Mouse (Mus musculus) MN1 (cell line): ENCODE measurements at regions not wholly inside any gene's neighbourhood (a gene's known extent, or its start where the extent isn't known, plus 50 kb on each side); places are given as distances from the start of the nearest gene placed in this dataset.
"Not testable (repeated sequence)": the region's sequence is repeated elsewhere in the genome, so short reads cannot be mapped to it uniquely, and the experiment has no call there.

Source experiments
- DNase-seq: peaks from one replicate; pipeline ENCODE4 v3.0.0-alpha.2; 2016; ENCODE audit warnings: low spot score

DNA sequence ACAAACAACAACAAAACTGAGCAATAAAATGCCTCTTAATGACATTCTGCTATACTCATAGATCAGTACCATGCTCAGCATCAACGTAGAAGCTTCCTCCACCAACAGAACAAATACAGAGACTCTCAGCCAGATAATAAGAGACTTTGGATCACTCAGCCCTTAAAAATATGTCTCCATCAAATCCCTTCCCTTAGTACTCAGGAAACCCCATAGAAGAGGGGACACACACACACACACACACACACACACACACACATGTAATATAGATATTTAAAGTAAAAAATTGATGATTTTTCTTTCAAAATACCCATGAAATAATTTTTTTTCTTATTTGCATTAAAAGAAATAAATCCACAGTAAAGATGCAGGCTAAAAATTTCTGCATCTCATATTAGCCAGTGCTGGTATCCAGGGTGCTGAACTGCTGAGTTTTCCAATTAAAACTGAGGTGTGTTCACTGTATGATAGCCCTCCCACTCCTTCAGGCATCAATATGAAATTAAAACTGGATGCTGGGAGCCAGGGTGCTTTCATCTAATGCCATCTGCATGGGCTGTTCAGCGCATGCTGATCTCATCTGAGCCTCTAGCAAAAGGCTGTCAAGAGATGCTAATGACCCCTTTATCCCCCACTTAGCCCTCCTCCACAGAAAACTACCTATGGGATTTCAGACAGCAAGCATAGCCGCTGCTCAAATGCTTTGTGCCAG, 321.0 kb downstream of the Tm4sf1 start:
- no peak for DNase-seq

DNA sequence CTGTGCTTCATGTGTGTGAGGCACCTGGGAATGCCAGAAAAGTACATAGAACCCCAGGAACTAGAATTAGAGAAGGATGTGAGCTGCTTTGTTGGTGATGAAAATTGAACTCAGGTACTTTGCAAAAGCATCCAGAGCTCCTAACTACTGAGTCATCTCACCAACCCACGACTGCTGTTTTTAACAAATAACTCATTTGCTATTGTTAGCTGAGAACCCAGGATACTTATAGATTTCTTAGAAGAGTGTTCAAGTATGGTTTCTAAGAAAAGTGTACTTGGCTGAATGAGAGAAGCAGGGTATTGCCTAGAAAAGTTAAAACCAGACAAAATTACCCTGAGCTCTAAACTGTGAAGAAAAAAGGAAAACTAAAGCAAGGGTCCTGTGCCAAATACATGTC, 335.8 kb downstream of the Tm4sf1 start:
- DNase-seq, result no peak

DNA sequence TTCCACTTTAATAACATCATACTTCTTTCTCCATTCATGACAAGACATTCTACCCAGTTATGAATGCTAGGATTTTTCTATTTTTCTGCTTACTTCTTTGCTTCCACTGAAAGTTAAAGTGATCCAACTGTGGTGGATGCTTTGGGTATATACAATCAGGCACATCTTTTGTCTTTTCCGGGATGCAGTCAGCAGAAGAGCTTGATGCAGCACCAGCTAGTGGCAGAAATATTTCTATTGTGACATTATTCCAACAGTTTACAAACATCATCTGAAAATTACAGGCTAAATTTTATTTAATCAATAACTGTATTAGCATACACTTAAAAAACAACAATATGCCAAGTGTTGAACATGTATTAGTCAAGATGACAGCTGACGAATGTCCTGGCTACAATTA, 336.3 kb downstream of the Tm4sf1 start:
- DNase-seq, result no peak

DNA sequence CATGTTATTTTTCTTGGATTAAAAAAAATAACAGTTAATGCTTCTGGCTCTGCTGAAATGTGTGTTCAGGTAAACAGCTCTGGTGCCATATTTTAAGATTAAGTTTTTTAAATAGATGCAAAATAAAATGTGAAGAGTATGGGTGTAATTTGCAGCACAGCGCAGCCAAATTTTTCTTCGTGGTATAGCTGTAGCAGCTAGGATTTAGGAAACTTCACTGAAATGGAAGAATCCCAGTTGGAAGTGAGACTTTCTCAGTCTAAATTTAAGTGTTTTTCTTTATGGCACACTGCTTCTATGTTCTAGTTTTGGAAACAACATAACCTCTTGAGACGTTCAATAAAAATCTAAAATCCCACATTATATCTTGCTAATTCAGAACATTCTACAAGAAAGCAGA, 337.6 kb downstream of the Tm4sf1 start:
- DNase-seq, result no peak

DNA sequence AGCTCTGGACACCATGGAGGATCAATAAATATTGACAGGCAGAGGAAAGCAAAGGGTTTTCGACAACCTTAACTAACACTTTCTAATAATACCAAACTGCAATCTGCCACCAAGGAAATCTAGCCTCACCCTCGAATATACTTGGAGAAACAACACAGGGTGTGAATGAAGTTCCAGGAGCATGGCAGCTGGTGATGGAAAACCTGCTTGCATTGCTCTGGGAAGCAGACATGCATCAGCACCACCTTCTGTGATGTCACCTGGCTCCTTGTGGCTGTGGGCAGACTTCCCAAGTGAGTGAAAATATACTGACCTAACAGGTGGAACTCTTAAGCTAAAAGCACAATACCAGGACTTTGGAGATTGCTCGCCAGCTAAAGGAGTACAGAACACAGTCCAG, 338.5 kb downstream of the Tm4sf1 start:
- no peak for DNase-seq

GRCm38 (mm10) chr3:56962248-56963013, 339.4 kb downstream of the Tm4sf1 start:
- DNase-seq, result peak; percentile 11

- no peak for DNase-seq
Observed at GRCm38 (mm10) chr3:56956978-56957377, 344.8 kb downstream of the Tm4sf1 start.

DNA sequence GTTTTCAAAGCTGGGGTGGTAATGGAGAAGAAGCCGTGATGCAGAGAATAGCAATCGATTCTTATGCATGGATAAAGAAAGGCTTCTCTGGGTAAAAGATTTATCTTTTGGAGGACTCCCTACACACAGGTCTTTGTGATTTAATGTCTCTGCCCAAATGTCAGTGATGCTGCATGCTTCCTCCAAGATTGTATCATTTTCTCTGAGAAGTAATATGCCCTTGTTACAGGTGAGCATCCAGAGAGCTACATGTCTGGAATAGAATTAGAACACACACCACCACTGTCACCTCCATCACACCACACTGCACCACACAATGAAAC, 346.0 kb downstream of the Tm4sf1 start:
- DNase-seq, result no peak

GRCm38 (mm10) chr3:56955098-56955798, 346.5 kb downstream of the Tm4sf1 start:
- DNase-seq, result no peak

GRCm38 (mm10) chr3:56942557-56942956, 359.2 kb downstream of the Tm4sf1 start:
- DNase-seq, result not testable (repeated sequence)

- not testable (repeated sequence) for DNase-seq
Observed at GRCm38 (mm10) chr3:56928940-56929339, 372.8 kb downstream of the Tm4sf1 start.

- DNase-seq, result no peak
Observed at GRCm38 (mm10) chr3:56898491-56898890, 403.3 kb downstream of the Tm4sf1 start.

- no peak for DNase-seq
Observed at GRCm38 (mm10) chr3:56877062-56877461, 424.7 kb downstream of the Tm4sf1 start.

- DNase-seq, result no peak
Observed at GRCm38 (mm10) chr3:56863591-56863990, 438.2 kb downstream of the Tm4sf1 start.

GRCm38 (mm10) chr3:56859841-56860240, 441.9 kb downstream of the Tm4sf1 start:
- no peak for DNase-seq

GRCm38 (mm10) chr3:56845462-56845770, 456.4 kb downstream of the Tm4sf1 start:
- DNase-seq, result no peak

DNA sequence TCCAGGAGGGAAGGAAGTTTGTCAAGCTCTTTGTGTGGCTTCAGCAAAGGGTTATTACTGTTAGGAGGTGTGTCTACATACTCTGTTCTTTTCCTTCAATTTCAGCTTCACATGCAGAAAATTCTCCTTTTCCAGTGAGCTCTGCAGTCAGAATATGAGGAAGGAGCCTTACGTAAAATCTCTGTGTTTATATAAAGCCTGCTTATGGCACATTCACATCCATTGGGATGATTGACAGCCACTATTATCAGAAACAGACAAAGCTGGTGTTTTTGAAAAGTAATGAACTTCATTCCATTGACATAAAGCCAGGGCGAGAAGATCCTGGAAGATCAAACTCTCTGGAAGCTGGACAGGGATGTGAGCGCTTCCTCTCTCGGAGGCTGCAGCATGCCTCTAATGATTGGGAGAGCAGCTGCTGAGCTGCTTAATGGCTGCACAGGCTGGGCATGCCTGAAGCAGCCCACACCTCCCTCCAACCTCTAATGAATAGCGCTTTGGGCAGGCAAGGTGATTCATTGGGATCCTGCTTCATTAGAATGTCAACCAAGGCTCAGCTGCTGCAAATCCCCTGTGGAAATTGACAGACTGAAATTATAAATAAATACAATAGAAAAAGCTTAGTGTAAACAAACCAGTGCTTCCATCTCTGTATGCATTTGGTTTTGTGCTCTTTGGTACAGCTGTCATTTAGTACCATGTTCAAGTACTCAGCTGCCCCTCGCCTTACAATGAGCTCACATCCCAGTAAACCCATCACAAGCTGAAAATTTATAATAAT, 456.9 kb downstream of the Tm4sf1 start:
- no peak for DNase-seq

- no peak for DNase-seq
Observed at GRCm38 (mm10) chr3:56837176-56837575, 464.6 kb downstream of the Tm4sf1 start.

- no peak for DNase-seq
Observed at GRCm38 (mm10) chr3:56830315-56831097, 471.3 kb downstream of the Tm4sf1 start.

GRCm38 (mm10) chr3:56824157-56824556, 477.6 kb downstream of the Tm4sf1 start:
- no peak for DNase-seq

GRCm38 (mm10) chr3:56810548-56811071, 491.2 kb downstream of the Tm4sf1 start:
- DNase-seq, result no peak
